Mouse (Mus musculus): ENCODE measurements around the gene Gpsm3.

GRCm38 (mm10) chr17:34630761-34631301, 41.2 kb downstream of the Gpsm3 start:
- TF ChIP-seq CEBPB (IDR thresholded peaks at IDR 0.05; ENCODE audit: insufficient read depth, poor library complexity, severe bottlenecking) = no peak
- TF ChIP-seq POLR2A (IDR thresholded peaks at IDR 0.05; ENCODE audit: insufficient read length, low read depth) = no peak
- no peak for TF ChIP-seq USF1 (IDR thresholded peaks at IDR 0.05; ENCODE audit: low read depth)

All from myocyte (in vitro differentiated cells).